Mouse (Mus musculus) forebrain, embryonic 11.5 days (tissue): ENCODE measurements at regions not wholly inside any gene's neighbourhood (a gene's known extent, or its start where the extent isn't known, plus 50 kb on each side); places are given as distances from the start of the nearest gene placed in this dataset.

Source experiments
- ATAC-seq: fragments of 200-750 bp; cut with Nextera tagmentation; replicated peaks from 2 replicates; pipeline ENCODE4 v1.8.0; 2017; ENCODE audit warnings: moderate TSS enrichment; ENCODE audit not compliant: low FRiP score
- DNase-seq: peaks from one replicate; pipeline ENCODE4 v3.0.0-alpha.2; 2017; ENCODE audit warnings: low spot score
- H3K27ac ChIP-seq: fragments of 300-500 bp; sonication (generic); 2 replicates; pipeline ENCODE4 v1.5.1; 2014; ENCODE audit warnings: low read depth, low read length
- H3K27me3 ChIP-seq: fragments of 300-500 bp; sonication (generic); 2 replicates; pipeline ENCODE4 v1.6.1; 2014; ENCODE audit warnings: mild to moderate bottlenecking, low read length, mixed read lengths; ENCODE audit not compliant: control insufficient read depth, insufficient read depth
- H3K36me3 ChIP-seq: fragments of 300-500 bp; sonication (generic); 2 replicates; pipeline ENCODE4 v1.6.1; 2014; ENCODE audit warnings: mild to moderate bottlenecking, low read length, moderate library complexity, mixed read lengths; ENCODE audit not compliant: control insufficient read depth, insufficient read depth
- H3K4me1 ChIP-seq: fragments of 300-500 bp; sonication (generic); replicated peaks from 2 replicates; pipeline ENCODE4 v1.6.1; 2014; ENCODE audit warnings: low read length, mixed read lengths; ENCODE audit not compliant: control insufficient read depth, insufficient read depth
- H3K4me2 ChIP-seq: fragments of 300-500 bp; sonication (generic); 2 replicates; pipeline ENCODE4 v1.6.1; 2014; ENCODE audit warnings: low read depth, mild to moderate bottlenecking, low read length, moderate library complexity, mixed read lengths; ENCODE audit not compliant: severe bottlenecking
- H3K4me3 ChIP-seq: fragments of 300-500 bp; sonication (generic); 2 replicates; pipeline ENCODE4 v1.5.1; 2014; ENCODE audit warnings: low read depth, low read length
- H3K9ac ChIP-seq: fragments of 300-500 bp; sonication (generic); 2 replicates; pipeline ENCODE4 v1.6.1; 2014; ENCODE audit warnings: low read length
- H3K9me3 ChIP-seq: fragments of 300-500 bp; sonication (generic); 2 replicates; pipeline ENCODE4 v1.6.1; 2016; ENCODE audit warnings: low read length, mixed read lengths; ENCODE audit not compliant: control insufficient read depth
- WGBS: fragments of 180-500 bp; shearing (Covaris S2); extraction: QIAGEN DNeasy Blood & Tissue Kit; methylation state at CpG from one replicate; pipeline ENCODE4 v1.1.7; 2014; 5-methylcytosine and 5-hydroxymethylcytosine counted together

DNA sequence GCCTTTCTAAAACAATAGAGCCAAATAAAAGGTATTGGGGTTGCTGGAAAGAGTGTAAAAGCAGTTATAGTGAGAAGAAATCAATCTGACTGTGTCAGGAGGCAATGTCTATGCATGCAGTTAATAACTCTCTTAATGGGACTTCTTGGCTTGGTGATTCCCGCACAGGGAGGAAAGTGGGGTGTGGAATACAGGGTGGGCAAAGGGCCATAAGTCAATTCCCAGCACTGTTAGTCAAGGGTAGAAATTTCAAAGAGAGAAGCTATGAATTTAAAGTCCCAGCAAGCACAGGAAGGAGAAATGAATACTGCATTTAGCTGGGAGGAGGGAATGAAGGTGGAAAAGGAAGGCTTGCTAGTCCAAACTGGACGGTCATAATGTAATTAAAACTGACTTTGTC is 183.0 kb upstream of the Tle1 start:
- Histone ChIP-seq H3K27ac (no peak overlapping the region), H3K27me3 (peaks cover 3% of the 10 kb centered on the region; the same call in 1 of the 2 replicates), H3K4me1 (peaks cover 7% of the 10 kb centered on the region; the same call in 1 of the 2 replicates), H3K9me3 (no peaks in the 10 kb centered on the region), H3K9ac (no peak overlapping the region), H3K4me3 (no peak overlapping the region), H3K4me2 (no peak overlapping the region), H3K36me3 (no peaks in the 10 kb centered on the region)
- ATAC-seq (no peak), DNase-seq (no peak)
- 48% methylated on average over 2 of the region's 2 CpGs for WGBS

DNA sequence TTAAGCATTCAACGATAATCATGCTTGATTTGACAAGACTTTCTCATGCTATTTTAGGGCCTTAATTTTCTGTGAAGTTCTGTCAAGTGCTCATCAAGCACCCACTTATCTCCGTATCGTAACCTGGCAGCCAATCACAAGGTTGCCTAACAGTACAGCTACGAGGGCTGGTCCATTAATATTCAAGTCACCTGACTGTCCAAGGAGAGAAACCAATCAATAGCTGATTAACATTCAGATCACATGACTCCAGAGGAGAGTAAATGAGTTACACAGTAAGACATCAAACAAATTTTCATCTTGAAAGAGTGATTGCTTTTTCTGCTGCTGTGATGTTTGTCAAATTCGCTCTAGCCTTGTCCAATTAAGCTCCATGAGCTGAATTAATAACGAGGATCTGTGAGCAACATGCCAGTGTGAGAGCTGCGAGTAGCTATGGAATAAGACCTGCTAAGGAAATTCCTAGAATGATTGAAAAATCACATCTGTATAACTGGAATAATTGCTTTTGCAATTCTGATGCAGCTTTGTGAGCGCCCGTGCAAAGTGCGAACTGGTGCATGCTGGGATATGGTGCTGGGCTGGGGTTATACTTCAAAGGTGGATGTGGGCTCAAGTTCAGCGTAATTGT is 181.9 kb upstream of the Tle1 start:
- H3K27ac ChIP-seq, result no peak overlapping the region
- peaks cover 3% of the 10 kb centered on the region; the same call in 1 of the 2 replicates for H3K27me3 ChIP-seq
- no peaks in the 10 kb centered on the region for H3K36me3 ChIP-seq
- H3K9ac ChIP-seq, result no peak overlapping the region
- peaks cover 7% of the 10 kb centered on the region; the same call in 1 of the 2 replicates for H3K4me1 ChIP-seq
- WGBS, result 36% methylated on average over 11 of the region's 11 CpGs
- peak; percentile 82 for ATAC-seq
- peak overlapping the region; percentile 36 for H3K4me2 ChIP-seq
- DNase-seq, result peak; percentile 63
- H3K9me3 ChIP-seq, result no peaks in the 10 kb centered on the region
- H3K4me3 ChIP-seq, result no peak overlapping the region

DNA sequence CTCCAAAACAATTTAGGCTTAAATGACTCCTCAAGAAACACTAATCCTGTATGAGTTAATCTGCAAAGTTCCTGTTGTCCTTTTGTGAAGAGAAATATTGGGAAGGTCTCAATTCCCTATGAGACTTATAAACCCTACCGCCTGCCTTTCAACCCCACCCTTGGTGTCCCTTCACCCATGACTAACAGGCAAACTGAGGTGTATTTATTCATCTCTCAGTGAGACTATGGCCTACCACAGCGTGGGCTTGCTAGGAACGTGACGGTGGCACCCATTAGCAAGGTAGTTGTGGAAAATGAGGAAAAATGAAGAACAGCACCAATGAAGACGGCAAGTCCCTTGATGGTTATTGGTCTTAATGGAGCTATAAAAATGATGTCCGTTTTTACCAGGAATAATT is 181.0 kb upstream of the Tle1 start:
- H3K4me2 ChIP-seq, result no peak overlapping the region
- no peak overlapping the region for H3K4me3 ChIP-seq
- no peak overlapping the region for H3K27ac ChIP-seq
- ATAC-seq (no peak; the same call in 1 of the 2 replicates), DNase-seq (peak; percentile 55)
- no peaks in the 10 kb centered on the region for H3K36me3 ChIP-seq
- peaks cover 3% of the 10 kb centered on the region; the same call in 1 of the 2 replicates for H3K27me3 ChIP-seq
- no peaks in the 10 kb centered on the region for H3K9me3 ChIP-seq
- no peak overlapping the region for H3K9ac ChIP-seq
- WGBS, result 28% methylated on average over 6 of the region's 6 CpGs
- H3K4me1 ChIP-seq, result peaks cover 7% of the 10 kb centered on the region; the same call in 1 of the 2 replicates

DNA sequence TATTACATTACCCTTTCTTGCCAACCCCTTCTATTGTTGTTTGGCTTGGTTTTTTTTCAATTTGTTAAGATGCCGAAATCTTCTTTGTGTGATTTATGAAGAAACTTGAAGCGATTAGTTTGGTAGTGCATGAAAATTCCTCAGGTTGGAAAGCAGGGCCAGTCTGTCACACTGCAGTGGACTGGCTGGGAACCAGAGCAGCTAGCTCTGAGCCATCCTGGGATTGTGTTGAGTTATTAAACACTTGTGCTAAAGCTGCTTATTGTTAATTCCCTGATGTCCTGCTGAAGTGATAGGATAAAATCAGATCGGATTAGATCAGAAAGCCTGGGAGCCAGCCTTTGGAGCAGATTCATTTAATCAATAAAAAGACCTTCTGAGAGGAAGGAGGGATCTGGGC is 180.4 kb upstream of the Tle1 start:
- peaks cover 3% of the 10 kb centered on the region; the same call in 1 of the 2 replicates for H3K27me3 ChIP-seq
- ATAC-seq (no peak), DNase-seq (no peak)
- 22% methylated on average over 3 of the region's 3 CpGs for WGBS
- no peak overlapping the region for H3K27ac ChIP-seq
- H3K4me3 ChIP-seq, result no peak overlapping the region
- no peak overlapping the region for H3K4me2 ChIP-seq
- no peaks in the 10 kb centered on the region for H3K36me3 ChIP-seq
- no peaks in the 10 kb centered on the region for H3K9me3 ChIP-seq
- H3K4me1 ChIP-seq, result peaks cover 7% of the 10 kb centered on the region; the same call in 1 of the 2 replicates
- H3K9ac ChIP-seq, result no peak overlapping the region

DNA sequence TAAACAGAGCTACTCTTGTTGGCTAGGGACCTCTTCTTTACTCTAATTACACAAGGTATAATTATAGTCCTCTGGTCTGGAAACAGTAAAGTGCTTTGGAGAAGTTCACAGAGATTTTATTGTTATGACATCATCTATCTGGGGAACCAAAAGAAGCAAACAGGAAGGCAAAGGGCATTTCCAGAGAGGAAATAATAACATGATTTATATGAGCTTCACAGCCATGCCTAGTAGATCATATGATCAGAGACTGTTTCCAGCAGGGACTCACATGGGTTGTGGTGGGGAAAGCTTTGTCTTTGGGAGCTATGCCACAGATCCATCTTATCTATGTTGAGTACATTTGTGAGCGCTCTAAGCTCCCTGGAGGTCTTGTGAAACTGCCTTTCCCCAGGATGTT is 178.8 kb upstream of the Tle1 start:
- no peak overlapping the region for H3K4me2 ChIP-seq
- no peaks in the 10 kb centered on the region for H3K9me3 ChIP-seq
- no peak overlapping the region for H3K4me3 ChIP-seq
- peaks cover 4% of the 10 kb centered on the region; the same call in 1 of the 2 replicates for H3K4me1 ChIP-seq
- no peaks in the 10 kb centered on the region for H3K36me3 ChIP-seq
- DNase-seq (no peak), ATAC-seq (no peak)
- H3K27ac ChIP-seq, result no peak overlapping the region
- no peaks in the 10 kb centered on the region for H3K27me3 ChIP-seq
- WGBS, result 89% methylated on average over 1 of the region's 1 CpGs
- H3K9ac ChIP-seq, result no peak overlapping the region

DNA sequence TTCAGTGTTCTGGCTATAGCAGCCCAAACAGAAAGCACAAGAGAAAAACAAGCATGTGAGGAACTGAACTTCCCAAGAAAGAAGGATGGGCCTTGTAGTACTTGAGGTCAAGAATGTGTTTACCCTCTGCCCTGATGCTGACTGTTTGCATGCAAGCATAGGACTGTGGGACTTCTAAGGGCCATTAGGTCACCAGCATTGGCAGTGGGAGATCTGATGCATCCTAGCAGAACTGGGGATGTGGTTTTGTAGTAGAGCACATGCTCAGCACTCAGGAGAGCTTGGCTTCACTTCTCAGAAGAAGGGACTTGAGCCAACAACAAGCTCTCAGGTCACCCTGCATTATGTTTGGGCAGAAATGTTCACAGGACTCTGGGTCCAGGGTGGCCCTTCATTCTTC is 178.3 kb upstream of the Tle1 start:
- DNase-seq, result no peak

DNA sequence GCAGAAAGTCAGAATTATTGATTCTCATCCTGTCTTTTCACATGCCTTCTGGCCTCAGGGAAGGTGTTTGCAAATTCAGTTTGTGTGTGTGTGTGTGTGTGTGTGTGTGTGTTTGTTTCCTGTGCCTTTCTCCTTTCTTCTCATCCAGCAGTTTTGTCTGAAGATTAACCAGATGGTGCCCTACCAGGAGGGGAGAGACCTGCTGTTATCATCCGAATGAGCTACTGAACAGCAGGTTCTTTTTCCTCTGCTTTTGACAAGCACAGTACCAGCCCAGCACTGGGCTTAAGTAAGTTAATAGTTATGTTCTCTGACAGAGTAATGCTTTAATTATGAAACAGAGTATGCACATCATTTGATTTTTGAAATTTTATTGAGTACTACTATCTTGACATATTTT is 176.8 kb upstream of the Tle1 start:
- Histone ChIP-seq H3K27ac (no peak overlapping the region), H3K27me3 (no peaks in the 10 kb centered on the region), H3K9me3 (no peaks in the 10 kb centered on the region), H3K9ac (no peak overlapping the region), H3K4me3 (no peak overlapping the region), H3K36me3 (no peaks in the 10 kb centered on the region), H3K4me2 (no peak overlapping the region), H3K4me1 (peaks cover 2% of the 10 kb centered on the region; the same call in 1 of the 2 replicates)
- ATAC-seq (no peak), DNase-seq (no peak)
- 31% methylated on average over 1 of the region's 1 CpGs for WGBS

More for the DNA sequence above, 178.3 kb upstream of the Tle1 start:
- Histone ChIP-seq H3K36me3 (no peaks in the 10 kb centered on the region), H3K4me2 (no peak overlapping the region), H3K4me3 (no peak overlapping the region), H3K9me3 (no peaks in the 10 kb centered on the region), H3K27me3 (no peaks in the 10 kb centered on the region), H3K9ac (no peak overlapping the region), H3K4me1 (peaks cover 4% of the 10 kb centered on the region; the same call in 1 of the 2 replicates), H3K27ac (no peak overlapping the region)
- no peak for ATAC-seq

DNA sequence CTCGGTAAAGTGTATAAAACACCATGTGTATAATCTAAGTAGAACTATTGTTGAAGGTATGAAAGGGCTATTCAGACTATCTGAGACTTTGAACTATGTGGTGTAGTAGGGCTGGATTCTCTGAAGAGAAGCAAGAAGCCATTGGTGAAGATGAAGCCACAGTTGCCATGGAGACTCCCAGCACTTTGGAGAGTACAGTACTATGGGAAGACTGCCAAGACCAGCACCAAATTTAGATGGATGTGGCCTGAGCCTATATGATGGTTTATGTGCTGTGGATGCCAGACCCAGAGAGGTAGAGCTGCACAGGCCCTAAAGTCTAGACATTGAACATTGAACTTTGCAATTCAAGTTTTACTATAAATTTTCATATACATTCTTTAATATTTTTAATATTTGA is 151.3 kb upstream of the Tle1 start:
- WGBS, result 66% methylated on average over 1 of the region's 1 CpGs
- DNase-seq (no peak), ATAC-seq (0 out of 2 replicates have a peak, but pooled peaks have one; percentile 36)
- no peak overlapping the region for H3K9ac ChIP-seq
- H3K27me3 ChIP-seq, result no peaks in the 10 kb centered on the region
- no peaks in the 10 kb centered on the region for H3K36me3 ChIP-seq
- no peak overlapping the region for H3K4me3 ChIP-seq
- no peaks in the 10 kb centered on the region for H3K9me3 ChIP-seq
- no peak overlapping the region for H3K4me2 ChIP-seq
- H3K4me1 ChIP-seq, result no peaks in the 10 kb centered on the region
- H3K27ac ChIP-seq, result no peak overlapping the region

DNA sequence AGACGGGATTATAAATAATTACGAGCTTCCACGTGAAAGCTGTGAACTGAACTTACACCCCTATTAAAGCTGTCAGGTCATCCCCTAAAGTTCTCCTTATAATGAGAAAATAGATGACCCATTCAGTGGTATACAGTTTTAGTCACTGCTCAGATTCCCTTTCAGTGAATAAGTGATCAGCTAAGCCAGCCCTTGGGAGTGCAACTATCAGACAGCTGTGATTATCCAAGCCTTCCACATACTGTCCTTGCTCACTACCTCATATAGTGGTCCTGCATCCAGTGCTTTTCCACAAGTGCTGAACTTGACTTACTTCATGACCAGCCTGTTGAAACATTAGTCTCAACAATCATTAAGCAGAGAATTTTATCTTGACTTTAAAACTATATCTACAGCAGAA is 131.2 kb upstream of the Tle1 start:
- Histone ChIP-seq H3K27me3 (no peaks in the 10 kb centered on the region), H3K4me3 (no peak overlapping the region), H3K4me1 (no peaks in the 10 kb centered on the region), H3K27ac (no peak overlapping the region), H3K4me2 (no peak overlapping the region), H3K9me3 (no peaks in the 10 kb centered on the region), H3K9ac (no peak overlapping the region), H3K36me3 (no peaks in the 10 kb centered on the region)
- DNase-seq, result no peak
- WGBS, result 73% methylated on average over 3 of the region's 3 CpGs
- no peak for ATAC-seq
